Mouse (Mus musculus) spleen, adult 18-20 months (tissue): ENCODE data around the gene Hsd3b5.
"Not testable (repeated sequence)": the region's sequence is repeated elsewhere in the genome, so short reads cannot be mapped to it uniquely, and the experiment has no call there.

Experiments
- DNase-seq, 2 experiments: peaks; one replicate each; pipeline ENCODE4 v3.0.0; 2022; ENCODE audit warnings: mixed read lengths in 2 of 2

The Hsd3b5 gene

DNA sequence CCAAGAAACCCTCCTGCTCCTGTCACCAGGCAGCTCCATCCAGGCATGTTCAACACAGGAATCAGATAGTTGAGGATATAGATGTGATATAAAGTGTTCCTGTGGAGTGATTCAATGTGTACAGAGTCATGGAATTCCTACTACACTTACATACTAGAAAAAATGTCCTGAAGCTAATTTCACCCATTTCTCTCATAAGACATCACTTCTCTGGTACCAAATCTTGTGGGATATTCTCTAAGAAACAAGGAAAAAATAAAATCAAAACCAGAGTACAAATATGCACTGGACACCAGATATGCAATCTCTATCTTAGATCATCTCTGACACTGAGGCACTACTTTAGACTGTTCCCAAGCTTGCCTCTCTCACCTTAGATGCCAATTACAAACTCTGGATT is at the start of gene Hsd3b5:
Gene Hsd3b5, minus strand, starts transcription at position 101 of the 400 bp plus-strand sequence.
- DNase-seq, result no peak

DNA sequence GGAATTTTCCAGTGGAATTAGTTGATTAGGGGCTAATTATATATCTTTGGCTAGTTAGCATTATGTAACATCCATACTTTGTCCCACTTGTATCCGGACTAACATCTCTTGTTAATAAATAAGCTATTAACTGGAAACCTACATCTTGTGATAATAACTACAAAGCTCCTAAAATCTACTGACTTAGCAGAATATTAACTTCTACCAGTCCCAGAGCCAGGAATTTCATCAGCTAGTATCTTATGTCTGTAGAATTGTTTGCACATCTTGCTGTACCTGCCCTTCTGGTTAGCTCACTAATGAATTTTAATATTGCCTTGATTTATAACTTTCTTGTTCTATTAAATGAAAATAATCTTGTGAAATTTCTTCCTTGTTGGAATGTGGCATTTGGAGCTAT is 5.1 kb upstream of the Hsd3b5 start:
- DNase-seq, result no peak

DNA sequence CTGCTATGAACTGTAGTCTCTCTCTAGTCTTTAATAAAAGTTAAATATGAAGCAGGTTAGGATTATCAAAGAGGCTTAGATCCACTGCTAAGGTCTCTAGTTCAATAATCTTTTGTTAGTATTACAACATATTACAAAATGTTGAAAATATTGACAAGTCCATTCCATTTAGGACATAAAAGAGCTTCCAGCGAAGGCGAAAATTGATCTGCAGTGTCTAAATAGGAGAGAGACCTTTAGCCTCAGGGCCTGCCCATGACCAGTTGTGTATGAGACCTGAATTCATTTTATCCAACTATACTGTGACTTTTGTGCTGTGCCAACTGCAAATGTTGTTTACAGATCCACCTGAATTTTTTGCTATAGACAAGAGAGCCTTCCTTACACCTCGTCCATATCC is 419 bp downstream of the Hsd3b5 start:
- no peak for DNase-seq

DNA sequence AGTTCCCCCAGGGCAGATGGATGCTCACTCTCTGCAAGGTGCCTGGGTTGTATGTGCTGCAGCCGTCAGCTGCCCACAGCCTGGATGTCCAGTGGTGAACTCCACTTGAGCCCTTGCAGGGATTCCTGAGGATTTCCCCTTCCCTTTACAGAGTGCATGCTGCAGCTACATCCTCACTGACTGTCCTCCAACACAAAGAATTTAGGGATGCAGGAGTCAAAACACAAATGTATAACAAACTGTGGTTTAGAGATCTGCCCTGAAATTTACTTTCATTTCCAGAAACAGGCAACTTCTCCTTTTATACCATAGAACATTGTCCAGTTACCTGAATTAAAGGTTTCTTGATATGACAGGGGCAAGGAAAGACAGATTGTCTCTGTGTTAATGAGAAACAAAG is 13.3 kb downstream of the Hsd3b5 start:
- DNase-seq, result not testable (repeated sequence)

- DNase-seq, result not testable (repeated sequence)
Measured at GRCm38 (mm10) chr3:98616244-98616643, 13.8 kb downstream of the Hsd3b5 start.

- DNase-seq, result not testable (repeated sequence)
Measured at GRCm38 (mm10) chr3:98614406-98614927, 15.6 kb downstream of the Hsd3b5 start.

DNA sequence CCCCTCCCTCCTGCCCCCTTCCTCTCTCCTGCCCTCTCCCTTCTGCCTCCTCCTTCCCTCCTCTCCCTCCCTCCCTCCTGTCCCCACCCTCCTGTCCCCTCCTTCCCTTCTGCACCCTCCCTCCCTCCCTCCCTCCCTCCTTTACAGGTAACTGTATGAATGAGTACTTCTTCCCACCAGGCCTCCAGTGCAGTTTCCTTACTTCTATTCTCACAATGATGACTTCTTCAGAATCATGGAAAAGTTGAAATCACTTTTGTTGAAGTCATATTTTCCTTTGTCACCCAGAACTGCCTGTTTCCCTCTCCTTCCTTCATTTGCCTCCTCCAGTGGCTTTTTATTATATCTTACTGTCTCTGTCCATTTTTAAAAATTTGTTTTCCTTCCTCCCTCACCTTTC is 16.1 kb downstream of the Hsd3b5 start:
- DNase-seq, result no peak

DNA sequence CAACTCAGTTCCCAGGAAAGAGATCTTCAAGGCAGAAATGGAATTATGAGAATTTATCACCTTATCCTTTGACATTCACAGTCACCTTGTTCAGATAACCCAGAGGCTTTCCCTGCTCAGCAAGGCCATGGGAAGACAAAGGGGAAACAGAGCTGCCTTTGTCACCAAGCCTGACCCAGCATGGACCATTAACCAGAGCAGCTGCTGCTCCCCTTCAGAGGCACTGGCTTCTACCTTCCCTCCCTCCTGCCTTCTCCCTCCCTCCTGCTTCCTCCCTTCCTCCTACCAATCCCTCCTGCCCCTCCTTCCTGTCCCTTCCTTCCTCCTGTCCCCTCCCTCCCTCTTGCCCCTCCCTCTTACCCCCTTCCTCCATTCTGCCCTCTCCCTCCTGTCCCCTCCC is 16.5 kb downstream of the Hsd3b5 start:
- DNase-seq, result not testable (repeated sequence)

GRCm38 (mm10) chr3:98588707-98589106 is 41.3 kb downstream of the Hsd3b5 start, which contains the start of gene Gm10681:
Gene Gm10681, minus strand, starts transcription at chr3:98588807.
- no peak for DNase-seq

DNA sequence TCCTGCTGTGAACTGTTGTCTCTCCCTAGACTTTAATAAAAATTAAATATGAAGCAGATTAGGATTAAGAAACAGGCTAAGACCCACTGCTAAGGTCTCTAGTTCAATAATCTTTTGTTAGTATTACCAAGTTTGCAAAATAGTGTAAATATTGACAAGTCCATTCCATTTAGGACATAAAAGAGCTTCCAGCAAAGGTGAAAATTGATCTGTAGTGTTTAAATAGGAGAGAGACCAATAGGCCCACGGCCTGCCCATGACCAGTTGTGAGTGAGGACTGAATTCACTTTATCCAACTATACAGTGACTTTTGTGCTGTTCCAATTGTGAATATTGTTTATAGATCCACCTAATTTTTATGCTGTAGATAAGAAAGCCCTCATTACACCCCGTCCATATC is 42.3 kb downstream of the Hsd3b5 start:
- DNase-seq, result no peak

- not testable (repeated sequence) for DNase-seq
Measured at GRCm38 (mm10) chr3:98582622-98583021, 47.4 kb downstream of the Hsd3b5 start.

GRCm38 (mm10) chr3:98582202-98582601 is 47.9 kb downstream of the Hsd3b5 start:
- not testable (repeated sequence) for DNase-seq

GRCm38 (mm10) chr3:98581024-98581423 is 49.0 kb downstream of the Hsd3b5 start:
- not testable (repeated sequence) for DNase-seq
